Mouse (Mus musculus) thymus, adult 2 months (tissue): ENCODE data around the gene Armc2.

Experiments
- CTCF ChIP-seq: fragments of 200-500 bp; IDR thresholded peaks from 2 replicates; pipeline ENCODE4 v1.5.1; 2012; ENCODE audit warnings: mild to moderate bottlenecking, control low read depth, low read length, moderate library complexity, borderline replicate concordance; ENCODE audit not compliant: control insufficient read depth, poor library complexity, insufficient read depth; ENCODE audit errors: extremely low read depth
- POLR2A ChIP-seq: fragments of 200-500 bp; IDR thresholded peaks from 2 replicates; pipeline ENCODE4 v1.6.1; 2012; ENCODE audit warnings: mild to moderate bottlenecking, low read length, control low read depth, moderate library complexity; ENCODE audit not compliant: control insufficient read depth, poor library complexity, insufficient read depth; ENCODE audit errors: extremely low read depth

DNA sequence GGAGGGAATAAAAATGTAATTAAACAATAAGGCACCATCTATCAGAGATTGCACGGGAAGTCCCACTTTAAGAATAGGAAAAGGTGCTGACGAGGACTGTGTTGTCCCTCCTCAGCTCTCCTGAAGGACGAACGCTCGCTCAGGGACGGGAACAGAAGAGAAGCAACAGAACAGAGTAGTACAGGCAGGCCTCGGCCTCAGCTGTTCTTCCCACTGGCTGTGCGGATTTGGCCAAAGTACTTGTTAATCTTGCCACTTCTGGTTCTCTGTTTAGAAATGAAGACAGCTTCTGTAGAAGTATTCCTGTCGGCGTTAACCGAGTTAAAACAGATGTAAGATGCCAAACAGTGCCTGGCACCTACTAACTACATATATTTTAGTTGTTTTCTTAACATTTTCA, 139.9 kb downstream of the Armc2 start:
- TF ChIP-seq CTCF (no peak), POLR2A (no peak)
